Mouse (Mus musculus): ENCODE data around the gene Cdk14. TPM values are rescaled to one million over a fixed set of nuclear protein-coding genes. Genes with fewer than 3 reads are reported as not detected.
A peak's percentile ranks its signal among the peaks of the same experiment; 100 is the strongest.

Gene Cdk14
- polyA plus RNA-seq, 1 experiment = 48.5 TPM

GRCm38 (mm10) chr5:4813357-4813756 lies 606.8 kb downstream of the Cdk14 start:
- Histone ChIP-seq H3K4me1 (ENCODE audit: control insufficient read depth, insufficient read depth, low read length) (no peaks in the 10 kb centered on the region), H3K27ac (ENCODE audit: insufficient read depth, low read length) (no peak overlapping the region), H3K27me3 (ENCODE audit: control insufficient read depth, insufficient read depth, low read length) (no peaks in the 10 kb centered on the region), H3K4me3 (replicated peaks; ENCODE audit: insufficient read depth, low read depth, low read length) (no peak overlapping the region)
- no peak for TF ChIP-seq CTCF (IDR thresholded peaks at IDR 0.05; ENCODE audit: borderline replicate concordance, insufficient read depth, low read depth, low read length)
- no peak for TF ChIP-seq POLR2A (IDR thresholded peaks at IDR 0.05; ENCODE audit: borderline replicate concordance, insufficient read depth, low read length)
- 97% methylated on average over 7 of the region's 7 CpGs for WGBS
- DNase-seq = no peak

- H3K27ac ChIP-seq (ENCODE audit: insufficient read depth, low read length) = no peak overlapping the region
- no peaks in the 10 kb centered on the region for H3K4me1 ChIP-seq (ENCODE audit: control insufficient read depth, insufficient read depth, low read length)
- peak in 1 of 2 experiments; percentile 29 for DNase-seq
- no peak overlapping the region for H3K4me3 ChIP-seq (replicated peaks; ENCODE audit: insufficient read depth, low read depth, low read length)
- TF ChIP-seq CTCF (IDR thresholded peaks at IDR 0.05; ENCODE audit: borderline replicate concordance, insufficient read depth, low read depth, low read length) (no peak), POLR2A (IDR thresholded peaks at IDR 0.05; ENCODE audit: borderline replicate concordance, insufficient read depth, low read length) (no peak)
- H3K27me3 ChIP-seq (ENCODE audit: control insufficient read depth, insufficient read depth, low read length) = no peaks in the 10 kb centered on the region
- WGBS = 63% methylated on average over 13 of the region's 13 CpGs
Measured at GRCm38 (mm10) chr5:4812036-4812729, 607.9 kb downstream of the Cdk14 start.

GRCm38 (mm10) chr5:4805228-4805627 lies 614.9 kb downstream of the Cdk14 start:
- Histone ChIP-seq H3K4me1 (ENCODE audit: control insufficient read depth, insufficient read depth, low read length) (no peaks in the 10 kb centered on the region), H3K27me3 (ENCODE audit: control insufficient read depth, insufficient read depth, low read length) (no peaks in the 10 kb centered on the region), H3K27ac (ENCODE audit: insufficient read depth, low read length) (no peak overlapping the region), H3K4me3 (replicated peaks; ENCODE audit: insufficient read depth, low read depth, low read length) (no peak overlapping the region)
- TF ChIP-seq POLR2A (IDR thresholded peaks at IDR 0.05; ENCODE audit: borderline replicate concordance, insufficient read depth, low read length) = no peak
- no peak for TF ChIP-seq CTCF (IDR thresholded peaks at IDR 0.05; ENCODE audit: borderline replicate concordance, insufficient read depth, low read depth, low read length)
- 60% methylated on average over 4 of the region's 4 CpGs for WGBS
- no peak for DNase-seq

GRCm38 (mm10) chr5:4803708-4804107 lies 616.4 kb downstream of the Cdk14 start:
- no peak overlapping the region for H3K27ac ChIP-seq (ENCODE audit: insufficient read depth, low read length)
- H3K4me3 ChIP-seq (replicated peaks; ENCODE audit: insufficient read depth, low read depth, low read length) = no peak overlapping the region
- no peak for DNase-seq
- no peaks in the 10 kb centered on the region for H3K27me3 ChIP-seq (ENCODE audit: control insufficient read depth, insufficient read depth, low read length)
- H3K4me1 ChIP-seq (ENCODE audit: control insufficient read depth, insufficient read depth, low read length) = no peaks in the 10 kb centered on the region
- TF ChIP-seq CTCF (IDR thresholded peaks at IDR 0.05; ENCODE audit: borderline replicate concordance, insufficient read depth, low read depth, low read length) (no peak), POLR2A (IDR thresholded peaks at IDR 0.05; ENCODE audit: borderline replicate concordance, insufficient read depth, low read length) (no peak)
- 76% methylated on average over 5 of the region's 5 CpGs for WGBS

DNA sequence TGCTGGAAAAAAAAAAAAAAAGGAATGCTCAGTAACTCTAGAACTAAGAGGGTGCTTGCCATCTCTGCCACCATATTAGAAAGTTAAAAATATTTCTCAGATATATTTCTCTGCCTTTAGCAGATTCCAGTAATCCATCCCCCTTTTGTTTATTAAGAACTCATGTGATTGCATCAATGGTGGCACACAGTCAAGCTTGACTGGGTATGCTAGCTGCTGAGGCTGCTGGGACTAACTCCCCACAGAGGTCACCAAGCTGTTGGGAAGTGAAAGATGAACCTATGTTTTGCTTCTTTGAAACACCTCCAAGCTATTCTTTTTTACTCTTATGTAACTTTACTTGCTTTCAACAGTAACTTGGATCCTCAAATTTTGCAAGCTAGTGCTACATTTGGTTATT lies 618.1 kb downstream of the Cdk14 start:
- H3K27me3 ChIP-seq (ENCODE audit: control insufficient read depth, insufficient read depth, low read length) = no peaks in the 10 kb centered on the region
- DNase-seq = no peak
- TF ChIP-seq POLR2A (IDR thresholded peaks at IDR 0.05; ENCODE audit: borderline replicate concordance, insufficient read depth, low read length) (no peak), CTCF (IDR thresholded peaks at IDR 0.05; ENCODE audit: borderline replicate concordance, insufficient read depth, low read depth, low read length) (no peak)
- no peaks in the 10 kb centered on the region for H3K4me1 ChIP-seq (ENCODE audit: control insufficient read depth, insufficient read depth, low read length)
- no peak overlapping the region for H3K4me3 ChIP-seq (replicated peaks; ENCODE audit: insufficient read depth, low read depth, low read length)
- H3K27ac ChIP-seq (ENCODE audit: insufficient read depth, low read length) = no peak overlapping the region

- H3K4me3 ChIP-seq (replicated peaks; ENCODE audit: insufficient read depth, low read depth, low read length) = no peak overlapping the region
- no peak overlapping the region for H3K27ac ChIP-seq (ENCODE audit: insufficient read depth, low read length)
- no peak for TF ChIP-seq CTCF (IDR thresholded peaks at IDR 0.05; ENCODE audit: borderline replicate concordance, insufficient read depth, low read depth, low read length)
- TF ChIP-seq POLR2A (IDR thresholded peaks at IDR 0.05; ENCODE audit: borderline replicate concordance, insufficient read depth, low read length) = no peak
- no peaks in the 10 kb centered on the region for H3K27me3 ChIP-seq (ENCODE audit: control insufficient read depth, insufficient read depth, low read length)
- 28% methylated on average over 8 of the region's 8 CpGs for WGBS
- DNase-seq = no peak
- H3K4me1 ChIP-seq (ENCODE audit: control insufficient read depth, insufficient read depth, low read length) = no peaks in the 10 kb centered on the region
Measured at GRCm38 (mm10) chr5:4801096-4801850, 618.8 kb downstream of the Cdk14 start.

DNA sequence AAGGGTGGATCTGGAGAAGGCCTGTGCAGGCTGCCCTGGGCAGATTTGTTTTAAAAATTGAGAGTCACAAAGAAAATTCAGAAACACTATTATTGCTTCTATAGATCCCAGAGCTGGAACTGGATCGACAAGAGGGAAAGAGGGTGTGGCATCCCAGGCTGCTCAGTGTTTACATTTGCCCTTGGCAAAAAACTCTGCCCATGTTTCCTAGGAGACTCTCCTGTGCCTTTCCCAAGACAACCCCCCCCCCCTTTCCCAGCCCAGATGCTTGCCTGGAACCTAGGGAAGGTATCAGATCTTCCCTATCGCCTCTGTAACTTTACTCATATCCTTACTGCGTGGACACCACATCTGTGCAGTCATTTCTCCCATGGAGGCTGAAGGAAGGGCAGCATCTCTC lies 628.9 kb downstream of the Cdk14 start:
- Histone ChIP-seq H3K4me1 (ENCODE audit: control insufficient read depth, insufficient read depth, low read length) (no peaks in the 10 kb centered on the region), H3K4me3 (replicated peaks; ENCODE audit: insufficient read depth, low read depth, low read length) (no peak overlapping the region), H3K27me3 (ENCODE audit: control insufficient read depth, insufficient read depth, low read length) (no peaks in the 10 kb centered on the region), H3K27ac (ENCODE audit: insufficient read depth, low read length) (no peak overlapping the region)
- DNase-seq = no peak
- TF ChIP-seq POLR2A (IDR thresholded peaks at IDR 0.05; ENCODE audit: borderline replicate concordance, insufficient read depth, low read length) = no peak
- TF ChIP-seq CTCF (IDR thresholded peaks at IDR 0.05; ENCODE audit: borderline replicate concordance, insufficient read depth, low read depth, low read length) = no peak
- WGBS = 75% methylated on average over 3 of the region's 3 CpGs

- no peak for DNase-seq
- no peaks in the 10 kb centered on the region for H3K27me3 ChIP-seq (ENCODE audit: control insufficient read depth, insufficient read depth, low read length)
- H3K4me3 ChIP-seq (replicated peaks; ENCODE audit: insufficient read depth, low read depth, low read length) = no peak overlapping the region
- no peak overlapping the region for H3K27ac ChIP-seq (ENCODE audit: insufficient read depth, low read length)
- H3K4me1 ChIP-seq (ENCODE audit: control insufficient read depth, insufficient read depth, low read length) = no peaks in the 10 kb centered on the region
- TF ChIP-seq CTCF (IDR thresholded peaks at IDR 0.05; ENCODE audit: borderline replicate concordance, insufficient read depth, low read depth, low read length) = no peak
- TF ChIP-seq POLR2A (IDR thresholded peaks at IDR 0.05; ENCODE audit: borderline replicate concordance, insufficient read depth, low read length) = no peak
- WGBS = 78% methylated on average over 4 of the region's 4 CpGs
Measured at GRCm38 (mm10) chr5:4790265-4790664, 629.8 kb downstream of the Cdk14 start.

All from cerebellum, adult 2 months (tissue).